Mouse (Mus musculus) B cell, adult (primary cell): Measurements from ENCODE around the gene Olfr156. TPM values are rescaled to one million over a fixed set of nuclear protein-coding genes. Genes with fewer than 3 reads are reported as not detected.

Experiments used
- total RNA-seq: library from RNA; stranded (reverse); gene quantifications from 4 replicates; pipeline ENCODE4 v1.2.4, GENCODE M21; 2023; ENCODE audit not compliant: inconsistent age

The Olfr156 gene
- total RNA-seq: not detected in 4 replicates

GRCm38 (mm10) chr4:43823845-43824337 lies at the start of gene Olfr156:
TSS of gene Olfr156 (minus strand) at chr4:43823895.

GRCm38 (mm10) chr4:43851265-43851664 lies 27.6 kb upstream of the Olfr156 start, which contains the start of gene Olfr155:
TSS of gene Olfr155 (plus strand) at chr4:43851565.

GRCm38 (mm10) chr4:43840101-43840500 lies 16.4 kb upstream of the Olfr156 start, which contains the start of gene Olfr157:
TSS of gene Olfr157 (minus strand) at chr4:43840201.

GRCm38 (mm10) chr4:43770909-43771308 lies 52.8 kb downstream of the Olfr156 start, which contains the start of gene Olfr159:
TSS of gene Olfr159 (minus strand) at chr4:43771009.

Other genes with a start within 250 kb of the Olfr156 start
- gene Rgp1, start 245.2 kb downstream of the Olfr156 start, total RNA-seq: 41.6 to 56.1 TPM (median 42.0 TPM) in 4 replicates
- gene Gba2, start 245.0 kb downstream of the Olfr156 start, total RNA-seq: 43.0 to 48.3 TPM (median 45.3 TPM) in 4 replicates
- gene Msmp, start 239.4 kb downstream of the Olfr156 start, total RNA-seq: not detected in 4 replicates
- 0.80 to 4.4 TPM (median 1.3 TPM) in 4 replicates for gene Npr2, start 192.0 kb downstream of the Olfr156 start, total RNA-seq
- not detected in 4 replicates for gene Spag8, start 170.3 kb downstream of the Olfr156 start, total RNA-seq
- 13.0 to 19.8 TPM (median 15.5 TPM) in 4 replicates for gene Hint2, start 167.4 kb downstream of the Olfr156 start, total RNA-seq
- gene Tmem8b, start 154.9 kb downstream of the Olfr156 start, total RNA-seq: 2.0 to 3.4 TPM (median 2.9 TPM) in 4 replicates
- gene Fam221b, start 154.8 kb downstream of the Olfr156 start, total RNA-seq: 0.18 TPM in 1 of 4 replicates, not detected in the others
- not detected in 4 replicates for gene Olfr70, start 123.1 kb downstream of the Olfr156 start, total RNA-seq
- gene Olfr71, start 113.6 kb downstream of the Olfr156 start, total RNA-seq: not detected in 4 replicates
- not detected in 4 replicates for gene Hrct1, start 96.7 kb downstream of the Olfr156 start, total RNA-seq
- gene Spaar, start 93.9 kb downstream of the Olfr156 start, total RNA-seq: not detected in 4 replicates
- gene Olfr159, start 52.9 kb downstream of the Olfr156 start, total RNA-seq: not detected in 4 replicates
- not detected in 4 replicates for gene Olfr157, start 16.3 kb upstream of the Olfr156 start, total RNA-seq
- not detected in 4 replicates for gene Olfr155, start 27.7 kb upstream of the Olfr156 start, total RNA-seq
- gene Reck, start 51.6 kb upstream of the Olfr156 start, total RNA-seq: 0.45 to 0.64 TPM (median 0.60 TPM) in 4 replicates
- 9.5 to 12.4 TPM (median 10.6 TPM) in 4 replicates for gene Glipr2, start 133.5 kb upstream of the Olfr156 start, total RNA-seq
- gene Ccin, start 159.6 kb upstream of the Olfr156 start, total RNA-seq: 0.51 to 0.69 TPM (median 0.51 TPM) in 3 of 4 replicates, not detected in the other
- 202 to 218 TPM (median 215 TPM) in 4 replicates for gene Clta, start 180.6 kb upstream of the Olfr156 start, total RNA-seq